Mouse (Mus musculus) C2C12 (cell line): ENCODE measurements around the gene Clstn1.
"Not testable (repeated sequence)": the region's sequence is repeated elsewhere in the genome, so short reads cannot be mapped to it uniquely, and the experiment has no call there.

ENCODE experiments used
- CTCF ChIP-seq: IDR thresholded peaks from one replicate; pipeline ENCODE4 v1.5.1; 2011; ENCODE audit not compliant: control insufficient read depth, insufficient read depth, insufficient read length
- MAX ChIP-seq: IDR thresholded peaks from one replicate; pipeline ENCODE4 v1.6.1; 2011; ENCODE audit warnings: mild to moderate bottlenecking, control low read depth
- MYOD1 ChIP-seq: IDR thresholded peaks from one replicate; pipeline ENCODE4 v1.6.1; 2011; ENCODE audit warnings: low read depth; ENCODE audit not compliant: control insufficient read depth, insufficient read length
- USF1 ChIP-seq: IDR thresholded peaks from one replicate; pipeline ENCODE4 v1.6.1; 2011; ENCODE audit warnings: low read depth, mild to moderate bottlenecking, control low read depth, moderate library complexity

GRCm38 (mm10) chr4:149616999-149617398, 30.7 kb downstream of the Clstn1 start:
- not testable (repeated sequence) for TF ChIP-seq CTCF, MAX, USF1, MYOD1
